Mouse (Mus musculus): ENCODE results near the gene Irf2bpl. TPM values are rescaled to one million over a fixed set of nuclear protein-coding genes. Genes with fewer than 3 reads are reported as not detected.

Gene Irf2bpl
- polyA plus RNA-seq, 1 experiment from 2014 or later = 18.2 TPM

DNA sequence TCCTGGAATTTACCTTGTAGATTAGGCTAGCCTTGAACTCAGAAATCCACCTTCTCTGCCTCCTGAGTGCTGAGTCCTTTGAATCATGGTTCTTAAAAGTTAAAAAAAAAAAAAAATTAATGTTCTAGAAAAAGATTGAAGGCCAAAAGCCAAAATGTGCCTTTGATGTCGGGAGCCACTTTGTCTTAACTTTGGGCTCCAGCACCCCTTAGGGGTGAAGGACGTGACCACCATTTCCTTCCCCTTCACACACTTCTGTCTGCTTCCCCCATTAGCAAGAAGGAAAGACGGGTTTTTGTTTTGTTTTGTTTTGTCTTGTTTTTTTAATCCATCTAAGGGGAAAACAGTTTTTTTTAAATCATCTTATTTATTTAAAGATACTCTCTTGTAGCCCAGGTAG is 48.7 kb downstream of the Irf2bpl start:
- H3K4me2 ChIP-seq (replicated peaks; ENCODE audit: low read depth, low read length) = no peak overlapping the region
- H3K27me3 ChIP-seq (ENCODE audit: control insufficient read depth, insufficient read depth, low read length) = no peaks in the 10 kb centered on the region
- no peaks in the 10 kb centered on the region for H3K9me3 ChIP-seq (ENCODE audit: control insufficient read depth, low read depth, low read length)
- WGBS = 82% methylated on average over 3 of the region's 3 CpGs
- peak overlapping the region; percentile 82 for H3K27ac ChIP-seq (ENCODE audit: low read length)
- H3K9ac ChIP-seq (replicated peaks; ENCODE audit: low read depth, low read length) = no peak overlapping the region
- H3K4me3 ChIP-seq (ENCODE audit: low read depth, low read length) = no peak overlapping the region
- peaks cover 43% of the 10 kb centered on the region for H3K4me1 ChIP-seq (ENCODE audit: control insufficient read depth, insufficient read depth, low read length)
- H3K36me3 ChIP-seq (ENCODE audit: control insufficient read depth, insufficient read depth, low read length) = no peaks in the 10 kb centered on the region
- no peak for ATAC-seq (ENCODE audit: insufficient number of reproducible peaks, insufficient read depth, low FRiP score, low read depth)

GRCm38 (mm10) chr12:86834416-86834772 is 50.2 kb downstream of the Irf2bpl start:
- H3K4me1 ChIP-seq (ENCODE audit: control insufficient read depth, insufficient read depth, low read length) = peaks cover 49% of the 10 kb centered on the region
- H3K27ac ChIP-seq (ENCODE audit: low read length) = no peak overlapping the region
- H3K4me2 ChIP-seq (replicated peaks; ENCODE audit: low read depth, low read length) = no peak overlapping the region
- no peaks in the 10 kb centered on the region for H3K36me3 ChIP-seq (ENCODE audit: control insufficient read depth, insufficient read depth, low read length)
- WGBS = 80% methylated on average over 3 of the region's 3 CpGs
- H3K9me3 ChIP-seq (ENCODE audit: control insufficient read depth, low read depth, low read length) = no peaks in the 10 kb centered on the region
- ATAC-seq (ENCODE audit: insufficient number of reproducible peaks, insufficient read depth, low FRiP score, low read depth) = no peak
- H3K27me3 ChIP-seq (ENCODE audit: control insufficient read depth, insufficient read depth, low read length) = no peaks in the 10 kb centered on the region
- no peak overlapping the region for H3K4me3 ChIP-seq (ENCODE audit: low read depth, low read length)
- H3K9ac ChIP-seq (replicated peaks; ENCODE audit: low read depth, low read length) = no peak overlapping the region

GRCm38 (mm10) chr12:86833711-86834415 is 50.7 kb downstream of the Irf2bpl start:
- Histone ChIP-seq H3K36me3 (ENCODE audit: control insufficient read depth, insufficient read depth, low read length) (no peaks in the 10 kb centered on the region), H3K9me3 (ENCODE audit: control insufficient read depth, low read depth, low read length) (no peaks in the 10 kb centered on the region), H3K4me2 (replicated peaks; ENCODE audit: low read depth, low read length) (no peak overlapping the region), H3K4me1 (ENCODE audit: control insufficient read depth, insufficient read depth, low read length) (peaks cover 43% of the 10 kb centered on the region), H3K9ac (replicated peaks; ENCODE audit: low read depth, low read length) (no peak overlapping the region), H3K4me3 (ENCODE audit: low read depth, low read length) (no peak overlapping the region), H3K27me3 (ENCODE audit: control insufficient read depth, insufficient read depth, low read length) (no peaks in the 10 kb centered on the region), H3K27ac (ENCODE audit: low read length) (peak overlapping the region; percentile 40; the same call in 1 of the 2 replicates)
- ATAC-seq (ENCODE audit: insufficient number of reproducible peaks, insufficient read depth, low FRiP score, low read depth) = peak; percentile 83
- WGBS = 56% methylated on average over 6 of the region's 6 CpGs

GRCm38 (mm10) chr12:86832551-86833182 is 51.9 kb downstream of the Irf2bpl start:
- Histone ChIP-seq H3K9me3 (ENCODE audit: control insufficient read depth, low read depth, low read length) (no peaks in the 10 kb centered on the region), H3K27me3 (ENCODE audit: control insufficient read depth, insufficient read depth, low read length) (no peaks in the 10 kb centered on the region), H3K9ac (replicated peaks; ENCODE audit: low read depth, low read length) (no peak overlapping the region), H3K4me1 (ENCODE audit: control insufficient read depth, insufficient read depth, low read length) (peaks cover 34% of the 10 kb centered on the region), H3K36me3 (ENCODE audit: control insufficient read depth, insufficient read depth, low read length) (no peaks in the 10 kb centered on the region), H3K27ac (ENCODE audit: low read length) (no peak overlapping the region; the same call in 1 of the 2 replicates), H3K4me3 (ENCODE audit: low read depth, low read length) (no peak overlapping the region), H3K4me2 (replicated peaks; ENCODE audit: low read depth, low read length) (no peak overlapping the region)
- no peak for ATAC-seq (ENCODE audit: insufficient number of reproducible peaks, insufficient read depth, low FRiP score, low read depth)
- WGBS = 62% methylated on average over 11 of the region's 11 CpGs

GRCm38 (mm10) chr12:86831591-86832550 is 52.7 kb downstream of the Irf2bpl start:
- peak overlapping the region; percentile 25; the same call in 1 of the 2 replicates for H3K9ac ChIP-seq (replicated peaks; ENCODE audit: low read depth, low read length)
- no peaks in the 10 kb centered on the region for H3K9me3 ChIP-seq (ENCODE audit: control insufficient read depth, low read depth, low read length)
- 32% methylated on average over 32 of the region's 32 CpGs for WGBS
- H3K27ac ChIP-seq (ENCODE audit: low read length) = peak overlapping the region; percentile 48; the same call in 1 of the 2 replicates
- peak overlapping the region; percentile 39 for H3K4me2 ChIP-seq (replicated peaks; ENCODE audit: low read depth, low read length)
- no peak for ATAC-seq (ENCODE audit: insufficient number of reproducible peaks, insufficient read depth, low FRiP score, low read depth)
- H3K4me3 ChIP-seq (ENCODE audit: low read depth, low read length) = no peak overlapping the region
- H3K27me3 ChIP-seq (ENCODE audit: control insufficient read depth, insufficient read depth, low read length) = no peaks in the 10 kb centered on the region
- peaks cover 34% of the 10 kb centered on the region for H3K4me1 ChIP-seq (ENCODE audit: control insufficient read depth, insufficient read depth, low read length)
- H3K36me3 ChIP-seq (ENCODE audit: control insufficient read depth, insufficient read depth, low read length) = no peaks in the 10 kb centered on the region

Other genes with a start within 250 kb of the Irf2bpl start
- 10.5 and 12.2 TPM in 2 replicates for gene Vash1, start 206.1 kb downstream of the Irf2bpl start, polyA plus RNA-seq (2014; fragmentation: Nextera tagmentation; extraction: Ambion mirVana)
- gene Angel1, start 158.3 kb downstream of the Irf2bpl start, polyA plus RNA-seq (2014; fragmentation: Nextera tagmentation; extraction: Ambion mirVana) = 8.7 and 10.2 TPM in 2 replicates
- gene Lrrc74a, start 150.4 kb downstream of the Irf2bpl start, polyA plus RNA-seq (2014; fragmentation: Nextera tagmentation; extraction: Ambion mirVana) = not detected in 2 replicates
- gene Cipc, start 62.2 kb upstream of the Irf2bpl start, polyA plus RNA-seq (2014; fragmentation: Nextera tagmentation; extraction: Ambion mirVana) = 20.9 and 22.3 TPM in 2 replicates
- gene Zdhhc22, start 105.6 kb upstream of the Irf2bpl start, polyA plus RNA-seq (2014; fragmentation: Nextera tagmentation; extraction: Ambion mirVana) = 0.32 and 0.61 TPM in 2 replicates
- 0.77 and 1.3 TPM in 2 replicates for gene Tmem63c, start 136.5 kb upstream of the Irf2bpl start, polyA plus RNA-seq (2014; fragmentation: Nextera tagmentation; extraction: Ambion mirVana)
- 2.0 and 3.1 TPM in 2 replicates for gene Ngb, start 217.7 kb upstream of the Irf2bpl start, polyA plus RNA-seq (2014; fragmentation: Nextera tagmentation; extraction: Ambion mirVana)